Mouse (Mus musculus) lung, postnatal 10 days (tissue): Measurements from ENCODE around the gene Disp3.

Source experiments
- DNase-seq: peaks from one replicate; pipeline ENCODE4 v3.0.0; 2021

Disp3 gene

DNA sequence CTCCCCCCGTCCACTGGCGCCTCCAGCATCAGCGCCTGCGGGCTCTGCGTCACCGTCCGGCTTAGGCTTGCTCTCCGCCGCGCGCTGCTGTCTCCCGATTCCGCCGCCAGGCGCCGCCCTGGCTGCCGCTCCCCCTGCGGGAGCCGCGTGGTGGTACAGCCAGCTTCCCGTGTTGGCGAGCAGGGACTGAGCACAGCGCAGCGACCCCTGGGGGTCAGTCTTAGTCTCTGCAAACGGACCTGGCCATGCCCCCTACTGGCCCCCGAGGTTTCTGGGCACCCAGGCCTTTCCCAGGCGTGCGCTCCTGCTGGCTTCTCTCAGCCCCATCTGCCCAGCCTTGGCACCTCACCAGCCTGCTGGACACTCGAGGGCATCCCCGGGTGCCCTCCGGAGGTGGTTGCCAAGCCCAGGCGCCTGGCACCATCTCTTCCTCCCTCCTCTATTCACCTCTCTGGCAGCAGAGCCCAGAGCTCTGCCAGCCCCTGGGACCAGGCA, 337 bp upstream of the Disp3 start:
- peak; percentile 75 for DNase-seq

DNA sequence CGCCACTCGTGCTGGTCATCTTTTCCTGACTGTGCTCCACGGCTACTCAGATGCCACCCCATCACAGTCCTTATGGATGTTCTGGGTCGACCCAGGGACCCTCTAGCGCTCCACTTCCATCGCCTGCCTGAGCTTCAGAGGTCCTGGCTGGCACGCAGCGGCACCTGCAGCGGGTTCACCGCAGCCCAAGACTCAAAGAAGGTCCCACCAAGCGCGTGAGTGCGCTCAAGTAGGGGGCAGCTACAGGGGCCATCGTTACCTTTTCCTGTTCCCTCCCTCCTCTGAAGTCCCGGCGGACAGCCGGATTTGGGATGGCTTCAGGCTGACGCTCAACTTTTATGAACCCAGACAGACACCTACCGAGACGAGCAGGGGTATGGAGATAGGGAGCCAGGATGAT, 724 bp downstream of the Disp3 start:
- DNase-seq: no peak

DNA sequence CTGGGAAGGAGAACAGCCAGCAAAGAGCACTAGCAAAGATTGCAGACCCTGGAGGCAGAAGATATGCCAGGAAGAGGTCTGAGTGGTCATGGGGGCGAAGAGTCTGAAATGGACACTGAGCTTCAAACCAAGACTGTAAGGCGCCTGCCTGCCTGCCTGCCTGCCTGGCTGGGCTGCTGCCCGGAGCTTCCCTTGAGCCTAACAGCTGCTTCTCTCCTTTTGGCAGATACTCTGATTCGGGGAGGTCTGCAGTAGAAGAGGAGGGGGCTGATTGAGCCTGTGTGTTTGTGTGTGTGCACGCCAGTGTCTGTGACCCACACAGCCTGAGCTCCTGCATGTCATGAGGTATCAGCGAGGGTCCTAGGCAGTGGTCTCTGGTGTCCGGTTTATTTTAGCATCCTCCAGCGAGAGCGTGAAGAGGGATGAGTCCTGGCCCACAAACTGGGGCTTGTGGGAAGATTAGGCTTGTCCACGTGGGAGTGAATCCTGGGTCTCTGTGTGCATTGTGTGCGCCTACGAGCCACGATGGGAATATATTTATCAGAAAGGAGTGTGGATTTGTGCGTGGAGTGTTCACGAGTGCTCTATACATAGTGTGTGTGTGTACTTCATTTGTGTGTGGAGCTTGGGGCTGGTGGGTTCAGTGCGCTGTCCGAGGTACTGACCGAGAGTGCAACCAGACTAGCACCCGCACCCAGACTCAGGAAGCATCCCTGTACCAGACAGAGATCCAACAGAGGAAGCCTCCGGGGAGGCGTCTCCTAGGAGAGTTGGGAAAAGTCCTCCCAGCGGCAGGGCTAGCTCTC, 1.3 kb downstream of the Disp3 start:
- DNase-seq: peak; percentile 54

DNA sequence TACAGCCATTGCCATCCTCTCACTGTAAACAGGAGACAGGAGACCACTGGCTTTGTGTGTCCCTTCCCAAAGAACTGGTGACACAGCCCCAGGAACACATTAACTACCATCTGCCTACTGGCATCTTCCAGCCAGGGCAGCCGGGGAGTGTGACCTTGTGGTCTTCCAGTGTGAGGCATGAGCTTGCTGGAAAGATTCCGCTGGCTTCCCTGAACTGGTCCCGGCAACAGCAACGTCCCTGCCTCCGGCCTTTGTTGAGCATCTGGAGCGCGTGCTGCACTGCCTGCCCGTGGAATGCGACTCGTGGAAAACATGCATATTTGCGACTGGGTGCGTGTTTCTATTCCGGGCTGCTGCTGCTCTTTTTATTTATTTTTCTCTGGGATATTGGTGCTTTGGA, 3.5 kb downstream of the Disp3 start:
- DNase-seq: no peak

- DNase-seq: no peak
Measured at GRCm38 (mm10) chr4:148276816-148277491, 10.8 kb downstream of the Disp3 start.

DNA sequence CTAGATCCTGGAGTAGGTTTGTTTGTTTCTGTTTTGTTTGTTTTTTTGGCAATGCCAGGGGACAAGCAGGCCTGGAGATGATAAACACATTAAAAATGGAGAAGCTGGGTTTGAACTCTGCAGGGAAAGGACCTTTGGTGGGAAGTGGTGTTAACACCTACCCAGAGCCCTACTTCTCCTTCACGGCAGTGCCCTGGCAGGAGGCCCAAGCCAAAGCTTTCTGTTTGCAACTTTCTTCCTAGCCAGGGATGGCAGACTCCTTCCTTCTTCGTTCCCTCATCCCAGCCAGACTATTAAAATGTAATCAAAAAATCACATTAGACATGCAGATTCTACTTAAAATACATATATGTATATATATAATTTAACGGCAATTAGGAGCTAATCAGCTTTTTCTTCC, 13.1 kb downstream of the Disp3 start:
- no peak for DNase-seq

DNA sequence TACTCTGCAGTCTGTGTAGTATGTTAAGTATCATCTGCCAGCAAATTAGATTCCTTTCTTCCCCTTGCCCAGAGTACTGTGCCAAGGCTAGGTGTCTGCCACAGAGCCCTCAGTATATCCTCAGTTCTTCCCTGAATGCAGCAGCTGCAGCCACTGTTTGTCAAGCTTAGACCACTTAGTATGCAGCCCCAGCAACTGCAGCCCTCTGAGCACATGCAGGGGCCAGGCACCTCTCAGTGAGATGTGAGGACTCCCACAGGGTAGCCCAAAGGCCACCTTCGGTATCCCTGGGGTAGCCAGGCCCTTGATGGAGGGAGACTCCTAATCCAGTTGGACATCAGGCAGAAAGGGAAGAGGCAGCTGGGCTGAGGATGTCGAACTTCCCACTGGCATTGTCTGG, 14.5 kb downstream of the Disp3 start:
- no peak for DNase-seq

- DNase-seq: no peak
Measured at GRCm38 (mm10) chr4:148271656-148272055, 16.1 kb downstream of the Disp3 start.

GRCm38 (mm10) chr4:148266973-148267507, 20.7 kb downstream of the Disp3 start:
- no peak for DNase-seq

- no peak for DNase-seq
Measured at GRCm38 (mm10) chr4:148259941-148260340, 27.8 kb downstream of the Disp3 start.

DNA sequence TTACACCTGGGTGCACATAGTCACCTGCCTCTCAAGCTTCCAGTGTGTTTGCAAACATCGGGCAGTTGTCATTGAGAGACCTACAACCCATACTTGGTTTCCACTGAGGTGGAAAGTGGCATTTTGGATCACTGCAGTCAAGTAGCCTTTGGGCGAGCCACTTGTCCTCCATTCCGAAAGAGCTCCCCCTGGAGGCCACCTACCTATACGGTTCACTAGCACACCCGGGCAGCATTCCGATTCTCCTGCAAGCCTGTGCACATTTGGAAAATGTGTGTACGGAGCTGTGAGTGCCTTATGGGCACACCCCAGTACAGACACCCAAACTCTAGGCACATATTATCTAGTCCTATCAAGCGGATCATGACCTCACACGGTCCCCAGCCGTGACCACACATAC, 38.4 kb downstream of the Disp3 start:
- DNase-seq: no peak

GRCm38 (mm10) chr4:148240387-148240786, 47.4 kb downstream of the Disp3 start:
- DNase-seq: no peak

GRCm38 (mm10) chr4:148239474-148240130, 48.2 kb downstream of the Disp3 start:
- DNase-seq: no peak

- DNase-seq: no peak
Measured at GRCm38 (mm10) chr4:148238919-148239318, 48.8 kb downstream of the Disp3 start.

DNA sequence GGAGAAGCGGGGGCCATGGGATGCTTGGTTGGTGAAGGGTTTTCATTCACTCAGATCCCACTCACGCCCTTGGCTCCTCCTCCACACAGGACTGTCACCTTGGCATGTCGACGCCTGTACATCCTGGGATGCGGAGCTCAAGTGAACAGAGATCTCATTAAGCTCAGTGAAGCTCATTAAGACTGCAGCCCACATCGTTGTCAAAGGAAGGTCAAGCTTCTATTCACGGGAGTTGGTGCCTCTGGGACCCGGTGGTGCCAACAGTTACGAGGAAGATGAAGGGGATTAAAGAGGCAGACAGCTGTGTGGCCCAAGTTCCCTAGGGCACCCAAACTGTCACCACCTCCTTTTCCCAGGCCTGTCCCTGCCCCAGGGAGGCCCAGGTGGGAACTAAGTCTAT, 49.5 kb downstream of the Disp3 start:
- no peak for DNase-seq

GRCm38 (mm10) chr4:148236664-148237063, 51.1 kb downstream of the Disp3 start:
- no peak for DNase-seq

- no peak for DNase-seq
Measured at GRCm38 (mm10) chr4:148233061-148233460, 54.7 kb downstream of the Disp3 start.

DNA sequence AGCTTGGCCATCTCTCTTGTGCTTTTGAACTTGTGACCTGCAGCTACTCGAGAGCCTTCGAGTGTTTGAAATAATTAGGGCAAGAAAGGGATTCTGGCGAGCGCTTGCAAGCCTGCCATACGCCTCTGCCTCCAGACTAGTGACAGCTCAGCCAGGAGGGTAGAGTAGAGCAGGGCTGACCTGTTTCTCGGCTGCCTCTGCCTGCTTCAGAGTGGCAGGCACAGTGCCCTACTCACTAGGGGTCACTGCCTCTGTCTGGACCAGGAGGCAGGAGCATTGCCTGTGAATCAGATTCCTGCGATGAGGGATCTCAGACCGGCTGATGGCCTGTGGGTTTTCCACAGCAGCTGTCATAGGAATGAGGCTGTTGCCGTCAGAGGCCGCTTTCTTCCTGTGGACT, 55.1 kb downstream of the Disp3 start:
- DNase-seq: no peak

GRCm38 (mm10) chr4:148232124-148232523, 55.6 kb downstream of the Disp3 start:
- DNase-seq: no peak

DNA sequence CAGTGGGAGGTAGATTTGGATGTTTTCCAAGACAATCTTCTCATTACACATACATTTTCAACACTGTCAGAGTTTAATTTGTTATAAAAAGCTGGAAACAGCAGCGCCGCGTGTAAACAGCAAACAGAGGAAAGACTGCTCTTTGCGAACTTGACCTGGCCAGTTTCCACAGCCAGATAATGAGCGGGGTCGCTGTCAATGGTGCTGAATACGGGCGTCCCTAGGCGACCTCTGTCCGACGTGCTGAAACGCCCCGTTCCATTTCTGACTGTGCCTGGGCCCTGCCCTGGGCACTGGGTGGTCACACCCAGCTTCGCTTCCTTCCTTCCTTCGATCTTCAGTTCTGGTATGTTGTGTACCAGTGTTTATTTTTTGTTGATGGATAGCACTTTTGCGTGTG, 58.1 kb downstream of the Disp3 start:
- DNase-seq: peak; percentile 75

DNA sequence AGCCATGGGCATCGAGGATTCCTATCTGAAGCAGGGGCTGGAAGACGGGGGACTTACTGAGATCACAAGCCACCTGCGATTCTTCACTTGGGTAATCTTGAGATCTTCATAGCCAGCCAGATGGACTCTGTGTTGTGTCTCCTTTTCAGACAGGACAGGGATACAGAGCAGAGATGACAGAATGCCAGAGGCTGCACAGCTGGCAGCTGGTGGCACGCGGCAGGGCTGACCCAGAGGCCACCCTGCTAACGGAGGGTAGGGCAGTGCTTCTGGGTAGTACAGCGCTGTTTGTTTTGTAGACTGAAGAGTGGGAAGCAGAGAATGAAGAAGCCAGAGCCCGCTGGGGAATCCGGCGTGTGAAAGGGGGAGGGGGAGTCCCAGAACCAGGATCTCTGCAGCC, 64.8 kb downstream of the Disp3 start:
- DNase-seq: peak; percentile 25

- DNase-seq: no peak
Measured at GRCm38 (mm10) chr4:148220656-148221055, 67.1 kb downstream of the Disp3 start.

DNA sequence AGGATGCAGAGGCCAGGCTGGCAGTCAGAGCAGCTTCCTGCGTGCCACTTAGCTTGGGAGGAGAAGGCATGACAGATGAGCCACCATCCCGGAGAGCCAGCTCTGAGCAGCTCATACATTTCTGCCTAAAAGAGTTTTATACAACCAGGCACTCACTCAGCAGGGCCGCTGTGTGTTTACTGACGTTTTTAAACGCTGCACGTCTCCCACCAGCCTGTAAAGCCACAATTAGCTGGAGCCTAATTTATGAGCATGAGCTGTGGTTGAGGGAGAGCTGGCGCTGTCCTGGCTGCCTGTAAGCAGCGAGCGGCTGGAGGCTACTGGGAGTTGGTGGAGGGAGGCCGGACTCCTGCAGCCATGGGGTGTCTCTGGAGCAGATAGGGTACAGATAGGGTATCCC, 69.5 kb downstream of the Disp3 start:
- no peak for DNase-seq
